Mouse (Mus musculus) G1E (cell line): ENCODE measurements at regions not wholly inside any gene's neighbourhood (a gene's known extent, or its start where the extent isn't known, plus 50 kb on each side); places are given as distances from the start of the nearest gene placed in this dataset.

Source experiments
- ATAC-seq: 2 replicates; pipeline ENCODE4 v1.8.0; 2016; ENCODE audit warnings: mild to moderate bottlenecking; ENCODE audit not compliant: insufficient number of reproducible peaks, poor library complexity, low FRiP score, severe bottlenecking; ENCODE audit errors: extremely low read depth
- DNase-seq: peaks from one replicate; pipeline ENCODE4 v3.0.0; 2012; ENCODE audit warnings: low spot score
- H3K27me3 ChIP-seq: 2 replicates; pipeline ENCODE4 v1.6.1; 2012; ENCODE audit warnings: mild to moderate bottlenecking, low read length, inconsistent platforms; ENCODE audit not compliant: insufficient read depth
- H3K36me3 ChIP-seq: replicated peaks from 2 replicates; pipeline ENCODE3; 2012; ENCODE audit warnings: mild to moderate bottlenecking, inconsistent platforms
- H3K4me1 ChIP-seq: 2 replicates; pipeline ENCODE4 v1.6.1; 2012; ENCODE audit warnings: low read depth, low read length, inconsistent platforms, mixed read lengths; ENCODE audit not compliant: insufficient read depth
- H3K4me3 ChIP-seq: 2 replicates; pipeline ENCODE4 v1.5.1; 2012; ENCODE audit warnings: low read depth, mild to moderate bottlenecking, inconsistent platforms, low read length, moderate library complexity, mixed read lengths
- H3K9me3 ChIP-seq: replicated peaks from 2 replicates; pipeline ENCODE4 v1.6.1; 2012; ENCODE audit warnings: inconsistent platforms
- CTCF ChIP-seq: IDR thresholded peaks from 2 replicates; pipeline ENCODE4 v1.5.1; 2012; ENCODE audit warnings: low read depth, low read length, inconsistent platforms, mixed read lengths
- GATA1 ChIP-seq: IDR thresholded peaks from 2 replicates; pipeline ENCODE4 v1.6.1; 2012; ENCODE audit warnings: borderline replicate concordance, low read length, inconsistent platforms, mixed read lengths
- GATA2 ChIP-seq: IDR thresholded peaks from 2 replicates; pipeline ENCODE4 v1.6.1; 2012; ENCODE audit warnings: low read depth, low read length, inconsistent platforms, borderline replicate concordance
- POLR2AphosphoS5 ChIP-seq: IDR thresholded peaks from 2 replicates; pipeline ENCODE4 v1.6.1; 2012; ENCODE audit warnings: low read depth, low read length, inconsistent platforms; ENCODE audit not compliant: insufficient replicate concordance
- TAL1 ChIP-seq: conservative IDR thresholded peaks from 2 replicates; pipeline ENCODE4 v1.6.1; 2012; ENCODE audit warnings: low read depth, low read length, inconsistent platforms, mixed read lengths

DNA sequence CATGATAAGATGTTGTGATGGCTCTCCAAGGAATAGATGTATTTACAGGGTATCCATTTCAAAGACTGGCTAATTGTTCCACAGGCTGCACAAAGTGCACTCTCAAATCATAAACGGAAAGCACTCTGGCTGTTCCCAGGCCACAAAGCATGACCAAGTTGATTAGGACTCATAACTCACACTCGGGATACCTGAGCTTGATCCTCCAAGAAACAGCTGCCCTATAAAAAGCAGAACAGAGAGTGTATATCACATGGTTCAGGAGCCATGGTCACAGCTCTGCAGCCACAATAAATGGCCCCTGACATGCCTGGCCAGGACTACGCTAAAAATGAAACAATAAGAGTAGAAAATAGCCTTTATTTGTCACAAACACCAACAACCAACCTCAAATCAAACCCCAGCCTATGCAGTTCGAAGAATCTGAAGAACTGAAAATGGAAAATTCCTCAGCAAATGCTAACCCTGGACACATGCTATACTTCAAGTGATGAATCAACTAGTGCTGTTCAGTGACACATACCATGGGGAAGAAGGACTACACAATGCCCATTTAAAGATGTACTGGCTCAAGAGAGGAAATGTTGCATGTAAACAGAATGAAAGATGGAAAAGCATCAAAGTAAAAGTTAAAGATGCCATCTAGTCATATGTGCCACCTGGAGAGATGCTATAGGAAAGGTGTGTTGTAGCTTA, 473.5 kb downstream of the Gsdmc2 start:
- ATAC-seq = no peak
- DNase-seq = no peak
- Histone ChIP-seq H3K9me3 (no peaks in the 10 kb centered on the region), H3K36me3 (no peaks in the 10 kb centered on the region), H3K4me1 (no peaks in the 10 kb centered on the region), H3K4me3 (no peak overlapping the region), H3K27me3 (peaks cover 12% of the 10 kb centered on the region)
- TF ChIP-seq POLR2AphosphoS5 (no peak), GATA2 (no peak), GATA1 (no peak), CTCF (no peak), TAL1 (no peak)

DNA sequence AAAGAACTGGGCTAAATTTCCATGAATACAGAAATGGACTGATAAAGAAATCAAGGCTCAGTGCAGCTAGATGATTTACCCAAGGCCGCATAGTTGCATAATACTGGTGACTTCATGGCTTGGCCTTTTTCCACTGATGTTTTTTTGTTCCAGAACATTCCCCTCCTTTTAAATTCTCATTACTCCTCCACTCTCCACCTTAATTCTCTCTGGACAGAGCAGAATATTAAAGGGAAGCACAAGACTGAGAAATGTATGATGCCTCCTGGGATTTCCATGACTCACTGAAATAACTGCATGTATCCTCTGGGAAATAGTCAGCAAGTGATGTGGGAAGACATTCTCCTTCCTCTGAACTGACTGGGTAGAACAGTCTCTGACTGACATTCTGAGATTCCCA, 480.5 kb downstream of the Gsdmc2 start:
- no peak overlapping the region for H3K4me3 ChIP-seq
- TF ChIP-seq TAL1 (no peak), POLR2AphosphoS5 (no peak)
- H3K27me3 ChIP-seq = peaks cover 3% of the 10 kb centered on the region; the same call in 1 of the 2 replicates
- no peaks in the 10 kb centered on the region for H3K9me3 ChIP-seq
- DNase-seq (no peak), ATAC-seq (no peak)
- no peaks in the 10 kb centered on the region for H3K4me1 ChIP-seq
- H3K36me3 ChIP-seq = no peaks in the 10 kb centered on the region

DNA sequence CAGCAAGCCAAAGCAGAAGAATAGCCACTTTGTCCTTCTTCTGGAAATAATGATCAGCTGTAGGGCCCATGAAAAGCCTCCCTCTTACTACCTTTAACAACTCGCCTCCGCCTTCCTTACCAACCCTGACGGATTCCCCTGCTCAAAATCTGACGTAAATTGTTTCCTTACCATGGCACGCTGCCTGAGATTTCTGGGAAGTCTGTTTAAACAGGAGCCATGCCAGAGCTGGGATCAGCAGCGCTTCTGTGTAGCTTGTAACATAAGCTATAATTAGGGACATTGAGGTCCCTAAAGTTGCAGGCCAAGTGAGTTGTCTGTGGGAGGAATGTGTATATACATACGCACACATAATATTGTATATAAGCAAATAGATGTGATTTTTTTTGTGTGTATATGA, 484.6 kb downstream of the Gsdmc2 start:
- no peaks in the 10 kb centered on the region for H3K36me3 ChIP-seq
- no peaks in the 10 kb centered on the region for H3K9me3 ChIP-seq
- DNase-seq (no peak), ATAC-seq (no peak)
- no peak overlapping the region for H3K4me3 ChIP-seq
- TF ChIP-seq TAL1 = no peak
- no peak for TF ChIP-seq GATA1
- TF ChIP-seq POLR2AphosphoS5 = no peak
- no peak for TF ChIP-seq CTCF
- no peak for TF ChIP-seq GATA2
- no peaks in the 10 kb centered on the region; the same call in 1 of the 2 replicates for H3K27me3 ChIP-seq
- H3K4me1 ChIP-seq = no peaks in the 10 kb centered on the region

DNA sequence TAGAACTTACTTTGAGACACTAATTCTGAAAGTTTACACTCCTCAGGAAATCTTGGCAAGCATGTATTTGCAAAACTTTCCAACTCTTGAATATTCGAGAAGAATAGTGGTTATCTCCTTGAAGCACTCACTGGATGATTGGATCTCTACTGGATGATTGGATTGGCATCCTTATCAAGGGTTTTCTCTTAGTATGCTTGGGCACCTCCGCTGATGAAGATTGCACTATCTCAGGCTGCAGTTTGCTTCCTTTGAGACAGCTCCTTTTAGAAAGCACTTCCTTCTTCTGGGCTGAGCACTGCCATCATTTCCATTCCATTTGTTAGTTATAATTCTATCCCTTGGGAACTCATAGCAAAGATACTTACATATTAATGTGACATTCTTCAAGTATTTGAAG, 503.2 kb downstream of the Gsdmc2 start:
- H3K36me3 ChIP-seq = no peaks in the 10 kb centered on the region
- H3K4me3 ChIP-seq = no peak overlapping the region
- H3K4me1 ChIP-seq = 0 out of 2 replicates have a peak, but pooled peaks cover 2% of the 10 kb centered on the region
- no peak for DNase-seq
- no peaks in the 10 kb centered on the region for H3K9me3 ChIP-seq
- no peaks in the 10 kb centered on the region for H3K27me3 ChIP-seq
- TF ChIP-seq GATA2 = no peak
- no peak for TF ChIP-seq CTCF
- TF ChIP-seq GATA1 = no peak
- no peak for TF ChIP-seq TAL1
- TF ChIP-seq POLR2AphosphoS5 = no peak
- peak; percentile 63 for ATAC-seq

DNA sequence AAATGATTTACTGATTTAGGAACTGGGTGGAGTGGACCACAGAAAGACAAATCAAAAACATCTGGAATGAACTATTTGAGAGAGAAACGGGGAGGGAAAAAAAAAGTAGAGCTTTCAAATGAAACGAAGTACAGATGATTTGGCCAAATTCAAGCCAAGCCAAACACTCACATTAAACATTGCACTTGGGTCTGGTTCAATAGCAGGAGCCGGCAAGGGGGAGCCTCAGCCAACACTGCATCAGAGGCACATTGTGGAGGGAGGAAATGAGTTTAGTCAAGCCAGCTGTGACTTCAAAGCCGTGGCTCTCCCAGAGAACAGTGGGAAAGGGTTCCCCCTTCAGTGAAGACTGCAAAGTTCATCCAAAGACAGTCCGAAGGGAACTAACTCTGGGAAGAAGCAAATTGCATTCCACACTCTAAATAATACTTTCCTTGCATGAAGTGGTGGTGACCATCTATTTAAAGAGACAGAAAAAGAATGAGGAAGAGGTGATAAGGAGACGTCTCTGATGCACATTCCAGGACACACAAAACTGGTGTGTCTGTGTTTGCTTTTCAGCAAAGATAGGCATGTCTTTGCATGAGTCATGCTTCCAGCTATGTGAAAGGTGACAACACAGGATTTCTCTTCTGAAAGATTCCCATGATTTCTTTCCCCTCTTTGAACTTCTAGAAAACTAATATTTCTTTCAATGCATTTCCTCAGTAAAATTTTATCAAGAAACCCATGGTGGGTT, 504.5 kb downstream of the Gsdmc2 start:
- no peak for TF ChIP-seq GATA1
- TF ChIP-seq POLR2AphosphoS5 = no peak
- no peak for TF ChIP-seq TAL1
- no peak for TF ChIP-seq GATA2
- TF ChIP-seq CTCF = no peak
- ATAC-seq (no peak), DNase-seq (no peak)
- no peak overlapping the region for H3K4me3 ChIP-seq
- no peaks in the 10 kb centered on the region for H3K36me3 ChIP-seq
- H3K4me1 ChIP-seq = 0 out of 2 replicates have a peak, but pooled peaks cover 2% of the 10 kb centered on the region
- H3K9me3 ChIP-seq = no peaks in the 10 kb centered on the region
- no peaks in the 10 kb centered on the region for H3K27me3 ChIP-seq

DNA sequence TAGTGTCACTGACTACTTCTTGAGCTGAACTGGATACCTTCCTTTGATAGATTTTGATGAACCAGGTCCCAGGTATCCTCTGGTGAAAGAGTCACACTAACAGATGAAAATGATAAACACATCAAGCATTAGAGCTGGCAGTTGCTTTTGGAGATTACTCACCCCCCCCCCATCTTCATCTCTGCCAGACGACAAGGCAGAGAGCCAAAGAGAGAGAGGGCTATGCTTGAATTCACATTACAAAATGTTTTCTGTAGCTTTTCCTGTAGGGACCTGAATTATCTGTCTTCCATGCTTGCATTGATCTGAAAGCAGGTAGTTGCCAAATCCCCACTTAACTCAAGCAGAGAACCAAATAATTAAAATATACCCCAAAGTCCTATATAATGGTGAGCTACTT, 525.3 kb downstream of the Gsdmc2 start:
- DNase-seq (no peak), ATAC-seq (no peak)
- Histone ChIP-seq H3K4me3 (no peak overlapping the region), H3K36me3 (no peaks in the 10 kb centered on the region), H3K9me3 (no peaks in the 10 kb centered on the region), H3K27me3 (0 out of 2 replicates have a peak, but pooled peaks cover 2% of the 10 kb centered on the region), H3K4me1 (no peaks in the 10 kb centered on the region)
- TF ChIP-seq GATA1 = no peak
